Mouse (Mus musculus) heart, postnatal 0 days (tissue): ENCODE data around the gene Camta1. TPM values are rescaled to one million over a fixed set of nuclear protein-coding genes. Genes with fewer than 3 reads are reported as not detected.

ENCODE experiments used
- ATAC-seq: fragments of 200-750 bp; cut with Nextera tagmentation; 2 replicates; pipeline ENCODE4 v1.8.0; 2017; ENCODE audit warnings: low read depth, moderate number of reproducible peaks, moderate library complexity; ENCODE audit not compliant: insufficient read depth
- DNase-seq: peaks from one replicate; pipeline ENCODE4 v3.0.0-alpha.2; 2016; ENCODE audit warnings: low spot score
- H3K27ac ChIP-seq: fragments of 300-500 bp; sonication (generic); 2 replicates; pipeline ENCODE4 v1.5.1; 2014; ENCODE audit warnings: low read depth, mild to moderate bottlenecking
- H3K27me3 ChIP-seq: fragments of 300-500 bp; sonication (generic); 2 replicates; pipeline ENCODE4 v1.6.1; 2014; ENCODE audit warnings: low read length, mixed read lengths; ENCODE audit not compliant: control insufficient read depth, insufficient read depth
- H3K36me3 ChIP-seq: fragments of 300-500 bp; sonication (generic); replicated peaks from 2 replicates; pipeline ENCODE4 v1.6.1; 2014; ENCODE audit warnings: low read length, mixed read lengths; ENCODE audit not compliant: control insufficient read depth, insufficient read depth
- H3K4me1 ChIP-seq: fragments of 300-500 bp; sonication (generic); 2 replicates; pipeline ENCODE4 v1.6.1; 2014; ENCODE audit warnings: antibody characterized with exemption; ENCODE audit not compliant: control insufficient read depth, insufficient read depth
- H3K4me2 ChIP-seq: fragments of 300-500 bp; sonication (generic); 2 replicates; pipeline ENCODE4 v1.6.1; 2014; ENCODE audit warnings: low read depth, mild to moderate bottlenecking, low read length, moderate library complexity
- H3K4me3 ChIP-seq: fragments of 300-500 bp; sonication (generic); 2 replicates; pipeline ENCODE4 v1.5.1; 2014; ENCODE audit warnings: low read depth, low read length
- H3K9ac ChIP-seq: fragments of 300-500 bp; sonication (generic); replicated peaks from 2 replicates; pipeline ENCODE4 v1.6.1; 2014; ENCODE audit warnings: low read depth, low read length, mixed read lengths
- H3K9me3 ChIP-seq: fragments of 300-500 bp; sonication (generic); replicated peaks from 2 replicates; pipeline ENCODE4 v1.6.1; 2016; ENCODE audit warnings: low read length; ENCODE audit not compliant: control insufficient read depth
- CTCF ChIP-seq: IDR thresholded peaks from 2 replicates; pipeline ENCODE4 v1.5.1; 2016; ENCODE audit warnings: antibody characterized with exemption, control low read depth, low read depth
- EP300 ChIP-seq: IDR thresholded peaks from 2 replicates; pipeline ENCODE4 v1.6.1; 2016; ENCODE audit warnings: antibody characterized with exemption, low read depth
- WGBS: fragments of 180-500 bp; shearing (Covaris S2); extraction: QIAGEN DNeasy Blood & Tissue Kit; methylation state at CpG from one replicate; pipeline ENCODE4 v1.1.7; 2014; 5-methylcytosine and 5-hydroxymethylcytosine counted together
- polyA plus RNA-seq: library from polyadenylated mRNA; unstranded; fragments of >200 nt; fragmentation: Nextera tagmentation; extraction: Ambion mirVana; gene quantifications from 2 replicates; pipeline ENCODE4 v1.2.1, GENCODE M21; 2015
- total RNA-seq: library from RNA; depleted of rRNA; stranded (reverse); fragments of >200 nt; gene quantifications from 2 replicates; pipeline ENCODE4 v1.2.3, GENCODE M21; 2014; ENCODE audit warnings: low replicate concordance

The Camta1 gene
- total and polyA plus RNA-seq, 2 experiments from 2014 or later, result 72.7 to 240 TPM

- H3K27ac ChIP-seq, result no peak overlapping the region
- no peak overlapping the region for H3K4me2 ChIP-seq
- no peak for ATAC-seq
- H3K4me3 ChIP-seq, result no peak overlapping the region
- H3K4me1 ChIP-seq, result no peaks in the 10 kb centered on the region
- no peaks in the 10 kb centered on the region for H3K9me3 ChIP-seq
- TF ChIP-seq CTCF (no peak), EP300 (no peak)
- WGBS, result 85% methylated on average over 2 of the region's 2 CpGs
- no peaks in the 10 kb centered on the region for H3K36me3 ChIP-seq
- no peaks in the 10 kb centered on the region for H3K27me3 ChIP-seq
- no peak for DNase-seq
- no peak overlapping the region for H3K9ac ChIP-seq
These were observed 454.5 kb downstream of the Camta1 start for GRCm38 (mm10) chr4:151407129-151407528.

GRCm38 (mm10) chr4:151404581-151405256 lies 457.0 kb downstream of the Camta1 start:
- 59% methylated on average over 17 of the region's 17 CpGs for WGBS
- Histone ChIP-seq H3K27ac (no peak overlapping the region), H3K9me3 (no peaks in the 10 kb centered on the region), H3K36me3 (no peaks in the 10 kb centered on the region), H3K27me3 (0 out of 2 replicates have a peak, but pooled peaks cover 3% of the 10 kb centered on the region), H3K4me3 (no peak overlapping the region), H3K4me1 (no peaks in the 10 kb centered on the region), H3K4me2 (no peak overlapping the region), H3K9ac (no peak overlapping the region)
- ATAC-seq (no peak; the same call in 1 of the 2 replicates), DNase-seq (no peak)
- TF ChIP-seq EP300, result no peak
- TF ChIP-seq CTCF, result no peak

- no peak for ATAC-seq
- TF ChIP-seq CTCF, result no peak
- no peak for TF ChIP-seq EP300
- no peaks in the 10 kb centered on the region for H3K36me3 ChIP-seq
- H3K4me2 ChIP-seq, result no peak overlapping the region
- 78% methylated on average over 22 of the region's 22 CpGs for WGBS
- H3K9ac ChIP-seq, result no peak overlapping the region
- no peaks in the 10 kb centered on the region for H3K9me3 ChIP-seq
- no peak overlapping the region for H3K27ac ChIP-seq
- DNase-seq, result no peak
- no peak overlapping the region for H3K4me3 ChIP-seq
- H3K4me1 ChIP-seq, result no peaks in the 10 kb centered on the region
- 0 out of 2 replicates have a peak, but pooled peaks cover 3% of the 10 kb centered on the region for H3K27me3 ChIP-seq
These were observed 459.8 kb downstream of the Camta1 start for GRCm38 (mm10) chr4:151401685-151402397.

- Histone ChIP-seq H3K4me2 (no peak overlapping the region), H3K4me3 (no peak overlapping the region), H3K36me3 (no peaks in the 10 kb centered on the region), H3K27ac (no peak overlapping the region), H3K9ac (no peak overlapping the region), H3K4me1 (no peaks in the 10 kb centered on the region), H3K27me3 (0 out of 2 replicates have a peak, but pooled peaks cover under 1% of the 10 kb centered on the region), H3K9me3 (no peaks in the 10 kb centered on the region)
- no peak for TF ChIP-seq EP300
- no peak for TF ChIP-seq CTCF
- ATAC-seq, result no peak
- no peak for DNase-seq
- 72% methylated on average over 7 of the region's 7 CpGs for WGBS
These were observed 465.1 kb downstream of the Camta1 start for GRCm38 (mm10) chr4:151396536-151396935.

GRCm38 (mm10) chr4:151389345-151389744 lies 472.3 kb downstream of the Camta1 start:
- no peak overlapping the region for H3K9ac ChIP-seq
- no peak for ATAC-seq
- H3K4me3 ChIP-seq, result no peak overlapping the region
- no peaks in the 10 kb centered on the region for H3K4me1 ChIP-seq
- no peak overlapping the region for H3K27ac ChIP-seq
- H3K36me3 ChIP-seq, result no peaks in the 10 kb centered on the region
- DNase-seq, result no peak
- no peaks in the 10 kb centered on the region for H3K9me3 ChIP-seq
- TF ChIP-seq EP300 (no peak), CTCF (no peak)
- no peak overlapping the region for H3K4me2 ChIP-seq
- 80% methylated on average over 11 of the region's 11 CpGs for WGBS
- 0 out of 2 replicates have a peak, but pooled peaks cover 6% of the 10 kb centered on the region for H3K27me3 ChIP-seq
